Mouse (Mus musculus) urinary bladder, adult 18-20 months (tissue): ENCODE data around the gene Stub1.
A peak's percentile ranks its signal among the peaks of the same experiment; 100 is the strongest.

Source experiments
- DNase-seq, 2 experiments: peaks; one replicate each; pipeline ENCODE4 v3.0.0; 2022; ENCODE audit warnings: low spot score in 2 of 2, mixed read lengths in 2 of 2

Gene Stub1

DNA sequence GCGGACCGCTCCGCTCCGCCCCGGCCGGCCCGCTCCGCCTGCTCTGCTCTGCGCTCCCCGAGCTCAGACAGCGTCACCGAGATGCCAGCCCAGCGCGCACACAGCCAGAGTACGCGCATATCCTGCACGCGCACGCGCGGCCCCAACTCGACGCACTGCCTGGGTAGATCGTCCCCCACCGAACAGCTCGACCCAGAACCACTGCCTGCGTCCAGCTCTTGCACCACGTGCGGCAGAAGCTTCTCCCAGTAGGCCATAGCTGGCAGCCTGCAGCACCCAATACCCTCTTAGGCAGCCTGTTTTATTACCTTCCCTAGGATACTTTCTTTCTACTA, 3.8 kb upstream of the Stub1 start, which contains the start of gene Rhbdl1:
Gene Rhbdl1, minus strand, starts transcription at position 220 of the 335 bp plus-strand sequence.
- DNase-seq = peak in 1 of 2 experiments; percentile 46

DNA sequence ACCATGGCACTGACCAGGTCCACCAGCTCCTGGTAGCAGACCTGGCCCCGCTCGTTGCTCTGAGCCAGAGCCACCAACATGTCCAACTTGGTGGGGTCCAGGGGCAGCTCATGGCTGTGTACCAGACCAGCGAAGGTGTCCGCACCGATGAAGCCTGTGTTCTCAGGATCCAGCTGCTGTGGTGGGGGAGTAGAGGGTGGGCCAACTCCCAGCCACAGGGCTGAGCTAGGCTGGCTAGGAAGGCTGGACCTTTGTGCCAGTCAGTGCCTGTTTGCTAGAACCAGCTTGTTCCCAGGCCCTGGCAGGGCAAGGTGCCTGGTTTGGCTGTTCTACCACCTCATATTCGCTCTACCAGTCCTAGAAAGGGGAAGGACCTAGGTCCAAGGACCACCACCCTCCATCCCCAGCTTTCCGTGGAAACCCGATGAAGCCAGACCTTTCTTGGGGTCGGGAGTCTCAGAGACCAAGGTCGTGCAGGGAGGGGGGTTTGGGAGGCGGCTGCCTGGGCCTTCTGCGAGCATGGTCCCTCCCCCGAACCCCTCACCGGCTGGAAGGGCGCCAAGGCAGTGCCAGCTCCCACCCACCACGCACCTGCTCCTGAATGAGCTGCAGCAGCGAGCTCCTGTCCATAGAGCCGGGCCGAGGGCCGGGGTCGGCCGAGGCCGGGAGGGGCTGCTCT, 3.3 kb upstream of the Stub1 start:
- DNase-seq = peak in 1 of 2 experiments; percentile 35

DNA sequence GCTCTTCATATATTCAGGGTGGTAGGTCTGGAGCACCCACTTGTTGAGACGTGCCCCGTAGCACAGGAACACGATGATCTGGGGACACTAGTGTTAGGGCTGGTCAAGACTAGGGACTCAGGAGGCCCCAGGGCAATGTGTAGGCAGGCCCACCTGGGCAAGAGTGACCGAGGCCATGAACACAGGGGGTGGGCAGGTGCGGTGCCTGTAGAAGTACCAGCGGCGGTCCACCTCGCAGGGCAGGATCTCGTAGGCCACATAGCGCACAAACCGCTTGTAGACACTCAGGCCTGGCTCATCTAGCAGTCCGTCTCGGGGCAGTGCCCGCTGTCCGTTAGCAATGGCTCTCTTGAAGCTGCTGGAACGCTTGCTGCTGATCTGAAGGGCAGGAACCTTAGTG, 2.6 kb upstream of the Stub1 start:
- DNase-seq = no peak

GRCm38 (mm10) chr17:25835301-25835700, 2.1 kb upstream of the Stub1 start:
- DNase-seq = no peak

- DNase-seq = no peak
Measured at GRCm38 (mm10) chr17:25834595-25835222, 1.5 kb upstream of the Stub1 start.

DNA sequence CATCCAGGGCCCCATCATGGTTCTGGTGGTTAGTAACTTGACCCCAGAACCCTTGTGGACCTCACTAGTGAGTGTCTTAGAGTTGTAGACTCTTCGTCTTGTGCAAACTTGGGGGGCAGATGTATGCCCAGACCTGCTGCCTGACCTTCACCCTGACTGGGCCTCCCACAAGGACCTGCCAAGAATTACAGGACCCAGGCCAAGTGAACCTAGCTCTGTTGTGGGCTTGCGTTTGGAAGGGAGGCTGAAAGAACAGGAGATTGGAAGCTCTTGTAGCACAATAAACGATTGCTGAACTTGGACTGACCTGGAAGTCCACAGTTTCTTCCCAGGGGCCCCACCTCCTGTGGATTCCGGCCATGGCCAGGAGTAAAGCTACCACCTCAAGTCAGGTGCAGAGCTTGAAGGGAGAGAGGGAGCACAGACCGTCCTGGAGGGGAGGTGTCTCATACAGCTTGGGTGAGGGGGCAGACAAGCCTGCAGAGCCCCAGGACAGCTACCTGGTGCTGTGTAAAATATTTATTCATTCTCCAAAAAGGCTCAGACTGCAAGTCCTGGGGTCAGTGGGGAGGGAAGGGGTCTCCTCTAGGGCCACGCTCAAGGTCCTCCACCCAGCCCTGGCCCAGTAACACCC, 874 bp upstream of the Stub1 start:
- DNase-seq = no peak

- peak; percentile 98 to 99 for DNase-seq
Measured at GRCm38 (mm10) chr17:25832436-25833290, 541 bp downstream of the Stub1 start.

DNA sequence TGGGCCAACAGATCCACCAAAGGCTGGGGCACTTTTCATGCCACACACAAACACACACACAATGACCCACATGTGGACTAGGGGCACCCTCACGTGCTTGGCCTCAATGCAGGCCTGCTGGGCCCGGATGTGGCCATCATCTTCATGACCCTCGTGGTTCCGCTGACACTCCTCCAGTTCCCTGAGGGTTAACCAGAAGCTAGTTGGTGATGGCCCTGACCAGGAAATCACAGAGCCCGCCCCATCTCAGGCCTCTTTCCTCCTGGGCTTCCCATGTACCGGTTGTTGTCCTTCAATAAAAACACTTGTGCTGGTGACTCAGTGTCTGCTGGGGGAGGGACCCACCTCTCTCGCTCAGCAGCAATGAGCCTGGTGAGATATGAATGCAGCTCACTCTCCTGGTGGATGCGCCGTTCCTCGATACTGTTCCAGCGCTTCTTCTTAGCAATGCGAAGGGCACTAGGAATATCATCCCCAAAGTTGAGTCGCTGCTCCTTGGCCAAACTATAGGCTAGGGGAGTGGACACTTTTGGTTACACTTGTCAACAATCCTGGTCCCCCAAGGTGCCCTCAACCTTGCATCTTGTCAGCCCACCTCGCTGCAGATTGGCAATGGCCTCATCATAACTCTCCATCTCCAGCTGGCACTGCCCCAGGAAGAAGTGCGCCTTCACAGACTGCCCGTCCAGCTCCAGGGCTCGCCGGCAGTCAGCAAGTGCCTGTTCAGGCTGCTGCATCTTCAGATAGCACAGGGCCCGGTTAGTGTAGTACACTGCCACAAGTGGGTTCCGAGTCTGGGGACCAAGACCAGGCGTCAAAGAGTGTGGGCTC, 1.5 kb downstream of the Stub1 start:
- DNase-seq = peak in 1 of 2 experiments; percentile 31

DNA sequence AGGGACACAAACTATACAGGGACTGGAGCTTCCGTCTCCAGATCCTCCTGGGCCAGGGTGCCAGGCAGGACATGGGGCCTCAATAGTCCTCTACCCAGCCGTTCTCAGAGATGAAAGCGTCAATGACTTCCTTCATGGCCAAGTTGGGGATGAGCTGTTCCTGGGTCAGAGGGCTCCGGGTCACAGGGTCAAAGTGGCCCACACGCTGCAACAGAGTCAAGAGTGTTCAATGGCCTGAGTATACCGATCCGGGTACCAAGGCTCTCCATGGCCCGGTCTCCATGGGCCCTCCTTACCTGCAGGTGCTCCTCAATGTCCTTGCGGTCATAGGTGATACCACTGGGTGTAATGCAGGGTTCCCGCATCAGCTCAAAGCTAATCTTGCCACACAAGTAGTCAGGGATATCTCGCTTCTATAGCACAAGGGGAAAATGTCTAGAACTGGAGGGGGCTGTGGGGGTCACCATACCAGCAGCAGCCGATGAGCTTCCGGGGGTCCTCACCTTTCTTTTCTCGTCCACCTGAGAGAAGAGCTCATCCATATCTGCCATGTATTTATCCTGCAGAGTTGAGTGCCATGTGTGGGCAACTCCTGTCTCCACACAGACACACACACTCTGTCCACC, 2.3 kb downstream of the Stub1 start:
- DNase-seq = no peak

DNA sequence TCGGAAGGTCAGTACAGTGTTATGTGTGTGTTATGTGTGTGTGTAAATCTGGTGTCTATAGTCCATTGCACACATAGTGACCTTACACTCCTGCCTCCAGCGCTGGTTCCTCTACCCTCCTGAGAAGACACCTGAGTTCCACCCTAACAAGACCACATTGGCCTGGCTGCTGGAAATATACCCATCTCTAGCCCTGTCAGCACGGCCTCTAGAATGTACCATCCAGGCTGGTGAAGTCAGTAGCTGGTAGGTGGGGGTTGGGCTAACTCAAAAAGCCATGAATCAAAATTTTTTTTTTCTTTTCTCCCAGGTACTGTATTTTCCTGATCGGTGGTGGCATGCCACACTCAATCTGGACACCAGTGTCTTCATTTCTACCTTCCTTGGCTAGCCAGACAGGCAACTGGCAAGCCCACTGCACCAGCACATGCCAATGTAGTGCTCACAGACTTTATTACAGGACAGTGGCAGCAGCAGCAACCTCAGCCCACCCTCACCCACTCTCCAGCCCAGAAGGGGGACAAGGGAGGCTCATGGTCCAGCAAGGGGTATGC, 2.9 kb downstream of the Stub1 start:
- DNase-seq = no peak

DNA sequence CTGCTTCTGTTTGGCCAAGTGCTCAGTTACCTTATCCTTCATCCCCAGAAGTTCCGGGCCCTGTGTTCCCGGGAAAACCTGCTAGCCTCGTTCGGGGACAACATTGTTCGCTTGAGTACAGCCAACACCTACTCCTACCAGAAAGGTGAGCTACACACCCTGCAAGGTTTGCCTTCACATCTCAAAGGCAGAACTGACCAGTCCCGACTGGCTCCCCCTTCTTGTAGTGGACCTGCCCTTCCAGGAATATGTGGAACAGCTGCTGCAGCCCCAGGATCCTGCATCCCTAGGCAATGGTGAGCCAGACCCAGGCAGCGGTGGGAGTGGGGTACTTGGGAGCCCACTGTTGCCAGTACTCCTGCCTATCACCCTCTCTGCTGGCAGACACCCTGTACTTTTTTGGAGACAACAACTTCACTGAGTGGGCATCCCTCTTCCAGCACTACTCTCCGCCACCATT, 3.6 kb downstream of the Stub1 start:
- peak in 1 of 2 experiments; percentile 18 for DNase-seq

- peak; percentile 65 to 66 for DNase-seq
Measured at GRCm38 (mm10) chr17:25828712-25829557, 4.3 kb downstream of the Stub1 start, which contains the start of gene Jmjd8. TSS of gene Jmjd8 (plus strand) at chr17:25828867.

- no peak for DNase-seq
Measured at GRCm38 (mm10) chr17:25828223-25828594, 5.0 kb downstream of the Stub1 start.

DNA sequence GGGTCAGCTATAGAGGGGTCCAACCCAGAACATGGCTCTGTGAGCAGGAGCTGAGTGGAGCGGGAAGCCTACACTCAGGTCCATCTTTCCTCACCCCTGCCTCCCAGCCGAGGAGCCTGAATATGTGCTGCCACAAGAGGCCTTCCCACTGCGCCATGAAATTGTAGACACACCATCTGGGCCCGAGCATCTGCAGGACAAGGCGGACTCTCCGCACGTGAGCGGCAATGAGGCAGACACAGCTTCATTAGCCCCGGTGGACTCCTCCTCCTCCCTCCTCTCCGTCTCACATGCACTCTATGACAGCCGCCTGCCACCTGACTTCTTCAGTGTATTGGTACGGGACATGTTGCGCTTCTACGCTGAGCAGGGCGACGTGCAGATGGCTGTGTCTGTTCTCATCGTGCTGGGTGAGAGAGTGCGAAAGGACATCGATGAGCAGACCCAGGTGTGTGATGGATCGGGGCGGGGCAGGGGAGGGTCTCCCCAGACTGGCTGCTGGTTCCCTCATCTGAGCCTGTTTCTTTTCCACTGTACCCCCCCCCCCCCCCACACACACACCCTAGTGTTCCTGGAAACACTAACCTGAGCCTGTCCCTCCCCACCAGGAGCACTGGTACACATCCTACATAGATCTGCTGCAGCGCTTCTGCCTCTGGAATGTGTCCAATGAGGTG, 5.5 kb downstream of the Stub1 start:
- DNase-seq = no peak

GRCm38 (mm10) chr17:25827011-25827410, 6.2 kb downstream of the Stub1 start:
- no peak for DNase-seq

- DNase-seq = no peak
Measured at GRCm38 (mm10) chr17:25825984-25826570, 7.1 kb downstream of the Stub1 start.

GRCm38 (mm10) chr17:25825311-25825710, 7.9 kb downstream of the Stub1 start:
- no peak for DNase-seq

GRCm38 (mm10) chr17:25824362-25825142, 8.7 kb downstream of the Stub1 start:
- DNase-seq = no peak
